Mouse (Mus musculus): ENCODE measurements around the gene Olfr1200. TPM values are rescaled to one million over a fixed set of nuclear protein-coding genes. Genes with fewer than 3 reads are reported as not detected.

Olfr1200 gene
- not detected in 2 replicates for polyA plus RNA-seq (2012; rRNA removed)

GRCm38 (mm10) chr2:88770388-88770787 lies at the start of gene Olfr1200:
Olfr1200 (minus strand) TSS chr2:88770488.

DNA sequence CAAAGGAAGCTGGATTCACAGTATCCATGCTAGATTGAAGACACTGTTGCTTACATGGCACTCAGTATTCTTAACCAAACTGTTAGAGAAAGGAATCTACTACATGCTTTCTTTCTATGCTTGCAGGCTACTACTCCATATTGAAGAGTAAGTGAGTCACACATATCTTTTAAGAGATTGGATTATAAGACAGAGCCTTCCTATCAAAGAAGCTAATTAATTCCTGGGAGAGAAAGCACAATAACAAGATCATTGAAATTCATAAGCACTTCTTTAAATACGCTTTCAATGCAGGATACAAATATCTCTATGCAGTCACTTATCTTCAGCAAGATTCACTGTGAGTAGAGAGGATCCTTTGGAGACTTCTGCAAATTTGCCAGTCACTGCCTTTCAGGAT lies 43.9 kb upstream of the Olfr1200 start, which contains the start of gene Olfr1202:
Gene Olfr1202 (plus strand): TSS at position 301 of the 400 bp plus-strand sequence.

GRCm38 (mm10) chr2:88792736-88793135 lies 22.4 kb upstream of the Olfr1200 start, which contains the start of gene Olfr1201:
Olfr1201 (plus strand) TSS chr2:88793036.

GRCm38 (mm10) chr2:88760369-88760768 lies 9.9 kb downstream of the Olfr1200 start, which contains the start of gene Olfr1199:
Olfr1199 (minus strand) TSS chr2:88760469.

DNA sequence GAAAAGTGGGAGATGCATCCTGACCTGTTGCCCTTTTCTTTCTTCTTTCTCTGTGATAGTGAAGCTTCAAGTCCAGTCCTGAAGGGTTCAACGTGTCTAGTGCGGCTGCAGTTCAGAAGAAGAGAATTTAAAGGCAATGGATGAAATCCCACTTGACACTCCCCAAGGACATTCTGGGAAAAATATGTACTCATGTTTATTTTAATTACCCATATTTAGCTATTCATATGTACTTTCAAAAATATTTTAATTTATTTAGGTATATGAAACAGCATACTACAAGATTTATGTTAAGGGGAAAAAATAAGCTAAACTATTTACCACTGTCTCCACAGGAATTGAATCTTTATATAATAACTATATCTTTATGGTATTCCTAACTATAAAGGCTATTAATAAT lies 19.0 kb downstream of the Olfr1200 start, which contains the start of gene Olfr1198:
Gene Olfr1198 (minus strand): TSS at position 101 of the 400 bp plus-strand sequence.

GRCm38 (mm10) chr2:88732266-88732665 lies 38.0 kb downstream of the Olfr1200 start, which contains the start of gene Olfr1197:
Olfr1197 (minus strand) TSS chr2:88732366.

Other genes with a start within 250 kb of the Olfr1200 start
- gene Olfr1188, start 213.6 kb downstream of the Olfr1200 start, polyA plus RNA-seq (2012; rRNA removed) = not detected in 2 replicates
- gene Olfr1189, start 184.0 kb downstream of the Olfr1200 start, polyA plus RNA-seq (2012; rRNA removed) = not detected in 2 replicates
- gene Olfr1191-ps1, start 129.9 kb downstream of the Olfr1200 start, polyA plus RNA-seq (2012; rRNA removed) = not detected in 2 replicates
- not detected in 2 replicates for gene Olfr1192-ps1, start 122.0 kb downstream of the Olfr1200 start, polyA plus RNA-seq (2012; rRNA removed)
- not detected in 2 replicates for gene Olfr1193, start 94.9 kb downstream of the Olfr1200 start, polyA plus RNA-seq (2012; rRNA removed)
- gene Olfr1195, start 81.3 kb downstream of the Olfr1200 start, polyA plus RNA-seq (2012; rRNA removed) = not detected in 2 replicates
- not detected in 2 replicates for gene Olfr1196, start 65.9 kb downstream of the Olfr1200 start, polyA plus RNA-seq (2012; rRNA removed)
- not detected in 2 replicates for gene Olfr1197, start 38.1 kb downstream of the Olfr1200 start, polyA plus RNA-seq (2012; rRNA removed)
- gene Olfr1198, start 19.1 kb downstream of the Olfr1200 start, polyA plus RNA-seq (2012; rRNA removed) = not detected in 2 replicates
- not detected in 2 replicates for gene Olfr1199, start 10.0 kb downstream of the Olfr1200 start, polyA plus RNA-seq (2012; rRNA removed)
- not detected in 2 replicates for gene Olfr1201, start 22.5 kb upstream of the Olfr1200 start, polyA plus RNA-seq (2012; rRNA removed)
- gene Olfr1202, start 44.0 kb upstream of the Olfr1200 start, polyA plus RNA-seq (2012; rRNA removed) = not detected in 2 replicates
- gene Olfr1205, start 59.2 kb upstream of the Olfr1200 start, polyA plus RNA-seq (2012; rRNA removed) = not detected in 2 replicates
- not detected in 2 replicates for gene Olfr1204, start 78.8 kb upstream of the Olfr1200 start, polyA plus RNA-seq (2012; rRNA removed)
- not detected in 2 replicates for gene Olfr1206, start 92.7 kb upstream of the Olfr1200 start, polyA plus RNA-seq (2012; rRNA removed)
- gene Olfr1208, start 131.8 kb upstream of the Olfr1200 start, polyA plus RNA-seq (2012; rRNA removed) = not detected in 2 replicates
- gene Olfr1209, start 144.7 kb upstream of the Olfr1200 start, polyA plus RNA-seq (2012; rRNA removed) = not detected in 2 replicates
- not detected in 2 replicates for gene Olfr1211, start 167.6 kb upstream of the Olfr1200 start, polyA plus RNA-seq (2012; rRNA removed)
- gene Olfr1212, start 183.5 kb upstream of the Olfr1200 start, polyA plus RNA-seq (2012; rRNA removed) = not detected in 2 replicates
- not detected in 2 replicates for gene Gm13762, start 209.8 kb upstream of the Olfr1200 start, polyA plus RNA-seq (2012; rRNA removed)
- not detected in 2 replicates for gene Olfr1214, start 222.2 kb upstream of the Olfr1200 start, polyA plus RNA-seq (2012; rRNA removed)
- not detected in 2 replicates for gene Olfr1215, start 236.5 kb upstream of the Olfr1200 start, polyA plus RNA-seq (2012; rRNA removed)
- gene Olfr1216, start 247.9 kb upstream of the Olfr1200 start, polyA plus RNA-seq (2012; rRNA removed) = not detected in 2 replicates

All from central nervous system, embryonic 11.5 days (tissue).